Mouse (Mus musculus): Measurements from ENCODE around the gene Slc25a42. TPM values are rescaled to one million over a fixed set of nuclear protein-coding genes. Genes with fewer than 3 reads are reported as not detected.

Gene Slc25a42
- polyA plus RNA-seq, 3 experiments from 2014 or later, result 5.1 to 15.7 (median 11.2) TPM

GRCm38 (mm10) chr8:70170116-70170515, 42.0 kb downstream of the Slc25a42 start:
- ATAC-seq, result no peak

DNA sequence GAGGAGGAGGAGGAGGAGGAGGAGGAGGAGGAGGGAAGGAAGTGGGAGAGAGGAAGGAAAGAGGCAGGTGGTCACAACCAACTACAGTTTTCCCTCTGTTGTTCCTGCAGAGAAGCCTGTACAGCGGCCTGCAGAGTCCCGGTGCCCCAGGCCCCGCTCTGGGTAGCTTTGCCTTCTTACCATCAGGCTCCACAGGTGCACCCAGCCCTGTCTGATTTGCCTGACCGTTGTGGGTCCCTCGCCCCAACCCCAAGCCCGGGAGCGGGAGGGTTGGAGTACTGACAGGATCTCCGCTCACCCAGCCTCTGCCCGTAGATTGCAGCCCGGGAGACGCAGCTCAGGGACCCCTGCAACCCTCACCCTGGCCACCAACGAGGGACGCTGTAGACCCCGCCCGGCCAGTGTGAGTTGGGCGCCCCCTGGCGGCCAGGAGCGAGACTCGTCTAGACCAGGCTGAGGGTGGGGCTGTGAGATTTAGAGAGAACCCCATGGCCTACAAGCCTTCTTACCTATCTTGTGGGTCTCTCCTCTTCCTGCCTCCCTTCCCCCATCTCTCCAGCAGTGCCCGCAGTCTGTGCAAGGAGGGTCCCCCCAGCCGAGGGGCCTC, 45.5 kb downstream of the Slc25a42 start:
- ATAC-seq, result peak; percentile 88

- no peak for ATAC-seq
These were observed 48.8 kb downstream of the Slc25a42 start for GRCm38 (mm10) chr8:70163316-70163715.

GRCm38 (mm10) chr8:70160015-70160414, 52.1 kb downstream of the Slc25a42 start:
- peak; percentile 72 for ATAC-seq

GRCm38 (mm10) chr8:70159211-70159610, 52.9 kb downstream of the Slc25a42 start:
- ATAC-seq, result no peak

DNA sequence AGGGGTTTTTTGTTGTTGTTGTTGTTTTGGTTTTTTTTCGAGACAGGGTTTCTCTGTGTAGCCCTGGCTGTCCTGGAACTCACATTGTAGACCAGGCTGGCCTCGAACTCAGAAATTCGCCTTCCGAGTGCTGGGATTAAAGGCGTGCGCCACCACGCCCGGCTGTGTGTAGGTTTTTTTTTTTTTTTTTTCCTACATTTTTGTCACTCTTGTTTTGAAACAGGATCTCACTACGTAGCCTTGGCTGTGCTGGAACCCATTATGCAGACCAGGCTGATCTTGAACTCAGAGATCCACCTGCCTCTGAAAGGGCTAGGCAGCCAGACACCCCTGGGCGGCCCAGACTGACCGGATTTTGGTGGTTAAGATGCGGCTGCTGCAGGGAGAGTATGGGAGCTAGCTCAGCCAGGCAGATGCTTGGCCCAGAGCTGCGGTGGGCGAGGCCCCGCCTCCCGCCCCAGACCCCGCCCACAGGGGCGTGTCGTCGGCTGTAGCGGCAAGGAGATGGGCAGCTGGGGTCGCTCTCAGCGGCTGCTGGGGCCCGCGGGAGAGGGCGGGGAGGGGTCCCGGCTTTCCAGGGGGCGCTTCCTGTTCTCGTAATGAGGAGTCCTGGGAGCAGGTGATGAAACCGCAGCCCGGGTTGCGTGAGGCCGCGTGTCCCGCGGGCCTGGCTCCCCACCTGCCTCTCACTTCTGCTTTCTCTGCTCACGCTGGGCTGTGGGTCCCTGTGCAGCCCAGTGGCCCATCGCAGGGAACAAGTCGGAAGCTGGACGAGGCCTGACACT, 53.8 kb downstream of the Slc25a42 start:
- ATAC-seq, result peak; percentile 69

DNA sequence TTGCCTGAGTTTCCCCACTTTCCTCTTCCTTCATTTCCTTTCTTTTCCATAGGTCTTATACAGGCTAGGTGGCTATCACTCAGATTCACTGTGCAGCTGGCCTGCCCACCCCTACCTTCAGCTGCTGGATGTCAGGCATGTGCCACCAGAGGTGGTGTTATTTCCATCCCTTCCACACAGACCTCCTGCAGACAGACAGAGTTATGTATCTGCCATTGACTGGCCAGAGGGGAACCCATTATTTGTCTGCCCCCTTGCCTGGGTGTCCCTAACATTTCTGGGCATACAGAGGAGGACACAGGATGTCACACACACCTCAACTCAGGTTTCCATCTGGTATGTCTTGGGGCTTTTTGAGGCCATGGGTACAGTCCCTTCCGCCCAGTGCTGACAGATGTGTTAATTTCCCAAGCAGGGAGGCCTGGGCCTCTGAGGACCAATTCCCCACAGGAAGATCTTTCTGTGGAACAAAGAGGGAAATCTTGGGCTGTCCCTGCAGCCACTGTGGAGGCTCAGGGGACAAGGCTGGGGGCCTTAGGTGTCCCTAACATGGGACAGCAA, 54.8 kb downstream of the Slc25a42 start:
- no peak for ATAC-seq

GRCm38 (mm10) chr8:70152537-70153257, 59.4 kb downstream of the Slc25a42 start:
- ATAC-seq, result peak; percentile 78

DNA sequence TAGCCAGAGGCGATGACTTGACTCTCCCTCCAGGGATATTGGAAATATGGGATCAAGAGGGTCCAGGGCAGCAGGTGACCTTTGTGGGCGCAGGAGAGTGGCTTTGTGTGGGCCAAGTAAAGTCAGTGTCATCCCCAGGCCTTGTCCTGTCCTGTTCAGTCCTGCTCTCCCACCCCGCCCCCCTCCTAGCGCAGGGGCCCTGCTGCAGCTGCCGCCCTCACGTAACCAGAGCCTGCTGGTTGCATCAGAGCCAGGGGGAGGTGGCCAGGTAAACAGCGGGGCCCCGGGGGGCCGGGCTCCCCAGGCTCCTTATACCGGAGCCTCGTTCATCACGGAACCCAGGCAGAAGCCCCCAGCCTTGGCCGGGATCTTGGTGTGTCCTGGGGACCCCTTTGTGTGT, 61.9 kb downstream of the Slc25a42 start:
- ATAC-seq, result no peak

- ATAC-seq, result no peak
These were observed 64.2 kb downstream of the Slc25a42 start for GRCm38 (mm10) chr8:70147678-70148607.

GRCm38 (mm10) chr8:70139981-70140380, 72.1 kb downstream of the Slc25a42 start:
- ATAC-seq, result no peak

DNA sequence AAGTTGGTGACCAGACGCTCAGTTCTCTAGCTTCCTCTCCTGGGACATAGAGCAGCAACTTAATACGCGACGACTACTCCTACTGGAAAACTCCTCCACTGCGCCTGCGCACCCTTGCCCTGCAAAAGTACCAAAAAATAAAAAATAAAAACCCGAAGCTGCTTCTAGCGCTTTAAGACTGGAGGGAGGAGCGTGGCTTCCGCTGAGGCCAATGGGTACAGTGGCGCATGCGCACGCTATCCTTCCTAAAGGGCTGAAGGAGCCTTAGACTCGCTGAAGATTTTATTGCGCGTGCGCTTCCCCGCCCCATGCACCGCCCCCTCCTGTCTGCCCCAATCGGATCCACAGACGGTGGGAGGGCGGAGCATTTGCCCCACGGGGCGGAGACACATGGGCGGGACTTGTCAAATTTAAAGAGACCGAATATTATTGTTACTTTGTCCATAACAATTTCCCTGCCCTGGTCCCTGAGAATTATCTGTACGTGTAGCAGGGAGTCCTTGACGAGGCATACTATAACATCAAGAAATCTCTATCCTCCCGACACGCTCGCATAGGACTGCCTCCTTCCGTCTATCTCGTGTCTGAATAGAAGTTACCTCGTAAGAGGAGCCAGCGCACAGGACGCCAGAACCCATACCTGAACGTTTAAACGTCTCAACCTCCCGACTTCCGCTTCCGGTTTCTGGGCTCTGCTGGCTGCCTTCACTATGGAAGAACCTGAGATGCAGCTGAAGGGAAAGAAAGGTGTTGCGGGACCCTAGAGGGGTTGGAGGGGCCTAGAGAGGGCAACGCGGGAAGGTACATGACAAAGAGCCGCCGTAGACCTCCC, 72.9 kb downstream of the Slc25a42 start, which contains the start of the genes Rfxank, Borcs8 and Mef2b:
TSS of gene Rfxank (minus strand) at position 129 of the 832 bp plus-strand sequence.
TSS of gene Borcs8 (plus strand) at position 474 of the 832 bp plus-strand sequence.
TSS of gene Mef2b (plus strand) at position 686 of the 832 bp plus-strand sequence.
- peak; percentile 89 for ATAC-seq

DNA sequence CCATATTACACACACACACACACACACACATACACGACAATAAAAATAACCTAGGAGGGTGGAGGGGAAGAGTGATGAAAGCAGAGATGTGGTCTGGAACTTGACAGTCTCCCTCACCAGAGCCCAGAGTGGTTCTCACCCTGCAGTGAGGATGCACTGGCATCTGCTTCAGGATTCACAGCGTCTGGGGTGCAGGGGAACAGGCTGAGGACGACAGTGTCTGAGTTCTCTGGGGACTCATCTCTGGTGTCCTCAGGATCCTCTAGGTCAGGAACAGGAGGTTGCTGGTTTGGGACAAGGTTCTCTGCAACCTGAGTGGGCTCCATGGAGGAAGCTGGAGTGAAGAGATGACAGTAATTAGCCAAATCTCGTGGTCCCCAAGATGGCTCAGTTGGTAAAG, 74.2 kb downstream of the Slc25a42 start:
- ATAC-seq, result no peak

GRCm38 (mm10) chr8:70136591-70136990, 75.5 kb downstream of the Slc25a42 start:
- no peak for ATAC-seq

DNA sequence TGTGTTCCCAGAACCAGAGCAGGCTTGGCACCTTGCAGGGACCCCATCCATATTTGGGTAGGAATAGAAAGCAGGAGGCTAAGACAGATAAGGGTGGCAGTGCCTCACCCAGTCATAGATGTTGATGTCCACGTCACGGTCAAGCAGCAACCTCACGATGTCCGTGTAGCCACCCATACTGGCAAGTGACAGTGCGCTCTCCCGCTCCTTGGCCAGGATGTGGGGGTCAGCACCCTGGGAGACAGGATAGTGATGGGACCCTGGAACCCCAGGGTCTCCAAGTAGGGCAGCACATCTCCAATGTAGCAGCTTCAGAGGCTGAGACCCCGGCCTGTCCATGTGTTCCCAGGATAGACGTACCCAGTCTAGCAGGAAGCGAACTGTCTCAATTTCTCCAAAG, 77.2 kb downstream of the Slc25a42 start:
- ATAC-seq, result no peak

Other genes with a start within 250 kb of the Slc25a42 start
- gene Gatad2a, start 215.9 kb downstream of the Slc25a42 start, polyA plus RNA-seq (2017; shearing (Covaris generic)), result 10 to 100 TPM; 20.1 to 29.0 (median 23.2) TPM
- gene Mau2, start 169.6 kb downstream of the Slc25a42 start, polyA plus RNA-seq (2017; shearing (Covaris generic)), result 10 to 100 TPM; 35.3 to 56.2 (median 45.5) TPM
- 10 to 100 TPM; 38.0 to 52.9 (median 52.6) TPM for gene Sugp1, start 169.5 kb downstream of the Slc25a42 start, polyA plus RNA-seq (2017; shearing (Covaris generic))
- gene Tm6sf2, start 139.4 kb downstream of the Slc25a42 start, polyA plus RNA-seq (2017; shearing (Covaris generic)), result under 1 TPM in 2 of 3 experiments, not detected in 1; 0.59 to 0.94 TPM
- gene Hapln4, start 128.8 kb downstream of the Slc25a42 start, polyA plus RNA-seq (2017; shearing (Covaris generic)), result not detected
- gene Ncan, start 91.4 kb downstream of the Slc25a42 start, polyA plus RNA-seq (2017; shearing (Covaris generic)), result not detected
- gene Nr2c2ap, start 81.0 kb downstream of the Slc25a42 start, polyA plus RNA-seq (2017; shearing (Covaris generic)), result 10 to 100 TPM; 37.8 to 49.3 (median 40.1) TPM
- 10 to 100 TPM; 36.6 to 71.1 (median 66.0) TPM for gene Rfxank, start 73.2 kb downstream of the Slc25a42 start, polyA plus RNA-seq (2017; shearing (Covaris generic))
- 10 to 100 TPM; 83.2 to 86.8 (median 86.6) TPM for gene Borcs8, start 72.8 kb downstream of the Slc25a42 start, polyA plus RNA-seq (2017; shearing (Covaris generic))
- gene Mef2b, start 72.6 kb downstream of the Slc25a42 start, polyA plus RNA-seq (2017; shearing (Covaris generic)), result 1 to 10 TPM in 1 of 3 experiments, under 1 TPM in 2; 0.29 to 2.2 (median 0.36) TPM
- 10 to 100 TPM; 20.8 to 30.3 (median 23.3) TPM for gene Tmem161a, start 39.9 kb downstream of the Slc25a42 start, polyA plus RNA-seq (2017; shearing (Covaris generic))
- gene Sugp2, start 21.9 kb upstream of the Slc25a42 start, polyA plus RNA-seq (2017; shearing (Covaris generic)), result 10 to 100 TPM; 12.6 to 23.3 (median 20.8) TPM
- 1 to 10 TPM; 6.0 to 9.0 (median 6.4) TPM for gene Armc6, start 22.2 kb upstream of the Slc25a42 start, polyA plus RNA-seq (2017; shearing (Covaris generic))
- gene Homer3, start 70.5 kb upstream of the Slc25a42 start, polyA plus RNA-seq (2017; shearing (Covaris generic)), result under 1 TPM in 2 of 3 experiments, not detected in 1; 0.39 to 0.81 TPM
- 10 to 100 TPM; 46.0 to 58.6 (median 51.4) TPM for gene Ddx49, start 90.2 kb upstream of the Slc25a42 start, polyA plus RNA-seq (2017; shearing (Covaris generic))
- gene Cope, start 90.2 kb upstream of the Slc25a42 start, polyA plus RNA-seq (2017; shearing (Covaris generic)), result 100 to 1,000 TPM; 303 to 304 (median 304) TPM
- gene Cers1, start 103.5 kb upstream of the Slc25a42 start, polyA plus RNA-seq (2017; shearing (Covaris generic)), result not detected
- under 1 TPM in 2 of 3 experiments, not detected in 1; 0.41 to 0.55 TPM for gene Gdf1, start 117.5 kb upstream of the Slc25a42 start, polyA plus RNA-seq (2017; shearing (Covaris generic))
- 10 to 100 TPM; 13.6 to 17.4 (median 14.2) TPM for gene Upf1, start 141.0 kb upstream of the Slc25a42 start, polyA plus RNA-seq (2017; shearing (Covaris generic))
- gene Comp, start 161.3 kb upstream of the Slc25a42 start, polyA plus RNA-seq (2017; shearing (Covaris generic)), result under 1 TPM in 2 of 3 experiments, not detected in 1; 0.24 to 0.40 TPM
- 1 to 10 TPM; 5.0 to 8.7 (median 7.2) TPM for gene Crtc1, start 227.3 kb upstream of the Slc25a42 start, polyA plus RNA-seq (2017; shearing (Covaris generic))

Measured in inflammation-experienced regulatory T-cells, adult 6 months (primary cell).